Mouse (Mus musculus): ENCODE measurements around the gene Pafah1b3. TPM values are rescaled to one million over a fixed set of nuclear protein-coding genes. Genes with fewer than 3 reads are reported as not detected.
A peak's percentile ranks its signal among the peaks of the same experiment; 100 is the strongest.

Pafah1b3 gene
- polyA plus RNA-seq, 1 experiment = 47.8 TPM

DNA sequence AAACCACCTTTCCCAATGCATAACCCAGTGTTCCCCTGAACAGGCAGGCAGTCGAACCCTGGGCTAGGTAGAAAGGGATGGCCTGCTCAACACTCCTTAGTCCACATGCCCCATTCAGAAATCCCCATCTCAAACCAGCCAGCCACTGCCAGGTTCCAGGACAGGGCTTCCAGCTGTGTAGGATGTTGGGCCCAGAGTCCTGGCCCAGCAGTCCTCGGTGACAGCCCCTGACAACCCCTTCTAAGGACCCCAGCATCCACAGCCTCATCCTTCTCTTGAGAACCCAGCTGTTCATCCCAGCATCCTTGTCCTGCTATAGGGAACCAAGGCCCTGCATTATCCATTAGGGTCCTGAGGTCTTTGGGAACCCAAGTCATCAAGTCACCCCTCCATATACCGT, 50.3 kb downstream of the Pafah1b3 start:
- Histone ChIP-seq H3K27me3 (ENCODE audit: control insufficient read depth, insufficient read depth, low read length, poor library complexity, severe bottlenecking) (no peaks in the 10 kb centered on the region), H3K9me3 (replicated peaks; ENCODE audit: control insufficient read depth, insufficient read depth, low read length, poor library complexity, severe bottlenecking) (no peaks in the 10 kb centered on the region), H3K4me1 (ENCODE audit: control insufficient read depth, insufficient read depth, low read length) (peaks cover 2% of the 10 kb centered on the region), H3K27ac (ENCODE audit: insufficient read depth, low read length) (no peak overlapping the region), H3K4me3 (ENCODE audit: low read depth, low read length) (peak overlapping the region; percentile 70), H3K9ac (ENCODE audit: low read depth, poor library complexity, severe bottlenecking) (peak overlapping the region; percentile 99), H3K36me3 (ENCODE audit: control insufficient read depth, insufficient read depth, low read length, poor library complexity, severe bottlenecking) (peaks cover 28% of the 10 kb centered on the region)
- TF ChIP-seq CTCF (IDR thresholded peaks at IDR 0.05; ENCODE audit: low read depth, low read length) (no peak), POLR2A (IDR thresholded peaks at IDR 0.05; ENCODE audit: insufficient read depth, low read length) (no peak), EP300 (IDR thresholded peaks at IDR 0.05; ENCODE audit: insufficient read depth, low read depth, low read length) (no peak)

DNA sequence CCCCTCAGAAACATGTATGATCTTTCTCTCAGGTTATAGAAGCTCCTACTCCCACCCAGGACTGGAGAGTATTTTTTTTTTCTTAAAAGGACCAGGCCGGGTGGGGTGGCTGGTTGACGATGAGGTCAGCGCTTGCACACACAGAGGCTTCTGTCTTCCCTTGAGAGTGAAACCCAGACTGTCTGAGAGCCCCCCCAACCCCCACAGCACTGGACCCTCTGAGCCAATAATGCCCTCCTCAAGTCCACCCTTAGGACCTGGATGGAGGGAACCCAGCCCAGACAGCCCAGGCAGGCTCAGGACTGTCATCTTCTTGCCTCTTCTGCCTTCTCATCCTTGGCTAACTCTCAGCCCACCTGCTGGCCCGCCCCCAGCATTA, 51.0 kb downstream of the Pafah1b3 start:
- Histone ChIP-seq H3K36me3 (ENCODE audit: control insufficient read depth, insufficient read depth, low read length, poor library complexity, severe bottlenecking) (peaks cover 31% of the 10 kb centered on the region), H3K27ac (ENCODE audit: insufficient read depth, low read length) (no peak overlapping the region), H3K9me3 (replicated peaks; ENCODE audit: control insufficient read depth, insufficient read depth, low read length, poor library complexity, severe bottlenecking) (no peaks in the 10 kb centered on the region), H3K4me3 (ENCODE audit: low read depth, low read length) (no peak overlapping the region), H3K9ac (ENCODE audit: low read depth, poor library complexity, severe bottlenecking) (peak overlapping the region; percentile 16), H3K27me3 (ENCODE audit: control insufficient read depth, insufficient read depth, low read length, poor library complexity, severe bottlenecking) (no peaks in the 10 kb centered on the region), H3K4me1 (ENCODE audit: control insufficient read depth, insufficient read depth, low read length) (peaks cover 2% of the 10 kb centered on the region)
- TF ChIP-seq CTCF (IDR thresholded peaks at IDR 0.05; ENCODE audit: low read depth, low read length) = no peak
- no peak for TF ChIP-seq EP300 (IDR thresholded peaks at IDR 0.05; ENCODE audit: insufficient read depth, low read depth, low read length)
- no peak for TF ChIP-seq POLR2A (IDR thresholded peaks at IDR 0.05; ENCODE audit: insufficient read depth, low read length)

DNA sequence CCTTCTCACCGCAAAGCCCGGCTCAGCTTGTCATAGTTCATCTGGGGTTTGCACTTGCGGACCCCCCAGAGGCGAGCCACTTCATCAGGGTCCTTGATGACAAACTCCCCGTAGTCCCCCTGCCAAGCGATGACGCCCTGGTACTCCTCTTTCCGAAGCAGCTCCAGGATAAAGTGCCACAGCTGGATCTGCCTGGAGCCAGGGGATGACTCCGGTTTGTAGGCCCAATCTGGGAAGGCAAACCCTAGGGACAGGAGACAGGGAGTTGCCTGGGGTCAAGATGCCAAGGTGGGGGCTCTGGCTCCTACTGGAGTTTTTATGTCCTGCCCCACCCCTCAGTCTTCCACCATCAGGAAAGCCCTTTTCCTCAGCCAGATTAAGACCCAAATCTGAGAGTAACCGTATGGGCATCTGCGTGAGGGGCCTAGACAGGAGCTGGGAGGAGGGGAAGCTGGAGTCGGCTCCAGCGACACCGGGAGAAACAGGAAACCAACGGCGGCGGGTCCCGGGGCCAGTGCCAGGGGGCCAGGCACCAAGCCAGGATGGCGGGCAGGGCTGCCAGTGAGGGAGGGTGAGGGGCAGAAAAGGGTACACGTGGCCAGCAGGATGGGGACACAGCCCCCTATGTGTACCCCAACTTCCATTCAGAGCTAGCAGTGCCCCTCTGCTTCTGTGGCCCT, 51.6 kb downstream of the Pafah1b3 start:
- no peak for TF ChIP-seq POLR2A (IDR thresholded peaks at IDR 0.05; ENCODE audit: insufficient read depth, low read length)
- no peak for TF ChIP-seq CTCF (IDR thresholded peaks at IDR 0.05; ENCODE audit: low read depth, low read length)
- no peak for TF ChIP-seq EP300 (IDR thresholded peaks at IDR 0.05; ENCODE audit: insufficient read depth, low read depth, low read length)
- Histone ChIP-seq H3K4me3 (ENCODE audit: low read depth, low read length) (no peak overlapping the region), H3K9ac (ENCODE audit: low read depth, poor library complexity, severe bottlenecking) (peak overlapping the region; percentile 16), H3K27ac (ENCODE audit: insufficient read depth, low read length) (no peak overlapping the region), H3K27me3 (ENCODE audit: control insufficient read depth, insufficient read depth, low read length, poor library complexity, severe bottlenecking) (no peaks in the 10 kb centered on the region), H3K36me3 (ENCODE audit: control insufficient read depth, insufficient read depth, low read length, poor library complexity, severe bottlenecking) (peaks cover 31% of the 10 kb centered on the region), H3K4me1 (ENCODE audit: control insufficient read depth, insufficient read depth, low read length) (peaks cover 2% of the 10 kb centered on the region), H3K9me3 (replicated peaks; ENCODE audit: control insufficient read depth, insufficient read depth, low read length, poor library complexity, severe bottlenecking) (no peaks in the 10 kb centered on the region)

Other genes starting within 250 kb of the Pafah1b3 start
- gene Grik5, start 225.6 kb downstream of the Pafah1b3 start, polyA plus RNA-seq (2011; ENCODE audit: insufficient read depth, insufficient read length, low read depth, missing spikeins) = 31.5 and 40.0 TPM in 2 replicates
- 13.5 and 14.8 TPM in 2 replicates for gene Zfp574, start 225.4 kb downstream of the Pafah1b3 start, polyA plus RNA-seq (2011; ENCODE audit: insufficient read depth, insufficient read length, low read depth, missing spikeins)
- gene Pou2f2, start 118.3 kb downstream of the Pafah1b3 start, polyA plus RNA-seq (2011; ENCODE audit: insufficient read depth, insufficient read length, low read depth, missing spikeins) = 1.8 and 2.1 TPM in 2 replicates
- 9.6 and 10.2 TPM in 2 replicates for gene Dedd2, start 77.4 kb downstream of the Pafah1b3 start, polyA plus RNA-seq (2011; ENCODE audit: insufficient read depth, insufficient read length, low read depth, missing spikeins)
- gene Zfp526, start 76.6 kb downstream of the Pafah1b3 start, polyA plus RNA-seq (2011; ENCODE audit: insufficient read depth, insufficient read length, low read depth, missing spikeins) = 6.5 and 7.2 TPM in 2 replicates
- gene Gsk3a, start 60.1 kb downstream of the Pafah1b3 start, polyA plus RNA-seq (2011; ENCODE audit: insufficient read depth, insufficient read length, low read depth, missing spikeins) = 77.3 and 84.3 TPM in 2 replicates
- 61.8 and 63.8 TPM in 2 replicates for gene Erf, start 47.2 kb downstream of the Pafah1b3 start, polyA plus RNA-seq (2011; ENCODE audit: insufficient read depth, insufficient read length, low read depth, missing spikeins)
- gene Cic, start 30.3 kb downstream of the Pafah1b3 start, polyA plus RNA-seq (2011; ENCODE audit: insufficient read depth, insufficient read length, low read depth, missing spikeins) = 128 and 141 TPM in 2 replicates
- gene Prr19, start 3.4 kb upstream of the Pafah1b3 start, polyA plus RNA-seq (2011; ENCODE audit: insufficient read depth, insufficient read length, low read depth, missing spikeins) = 1.3 and 1.6 TPM in 2 replicates
- 2.0 and 2.5 TPM in 2 replicates for gene Tmem145, start 8.1 kb upstream of the Pafah1b3 start, polyA plus RNA-seq (2011; ENCODE audit: insufficient read depth, insufficient read length, low read depth, missing spikeins)
- 22.2 and 25.7 TPM in 2 replicates for gene Megf8, start 19.2 kb upstream of the Pafah1b3 start, polyA plus RNA-seq (2011; ENCODE audit: insufficient read depth, insufficient read length, low read depth, missing spikeins)
- not detected in 2 replicates for gene Cnfn, start 71.7 kb upstream of the Pafah1b3 start, polyA plus RNA-seq (2011; ENCODE audit: insufficient read depth, insufficient read length, low read depth, missing spikeins)
- 18.0 and 18.9 TPM in 2 replicates for gene Lipe, start 100.7 kb upstream of the Pafah1b3 start, polyA plus RNA-seq (2011; ENCODE audit: insufficient read depth, insufficient read length, low read depth, missing spikeins)
- not detected in 2 replicates for gene Cxcl17, start 114.9 kb upstream of the Pafah1b3 start, polyA plus RNA-seq (2011; ENCODE audit: insufficient read depth, insufficient read length, low read depth, missing spikeins)
- gene Ceacam1, start 179.6 kb upstream of the Pafah1b3 start, polyA plus RNA-seq (2011; ENCODE audit: insufficient read depth, insufficient read length, low read depth, missing spikeins) = 1.1 and 1.5 TPM in 2 replicates
- gene Ceacam2, start 241.9 kb upstream of the Pafah1b3 start, polyA plus RNA-seq (2011; ENCODE audit: insufficient read depth, insufficient read length, low read depth, missing spikeins) = not detected in 2 replicates

Measured in ES-Bruce4 (cell line).